Mouse (Mus musculus): Measurements from ENCODE around the gene Olfr178.

Olfr178 gene

GRCm38 (mm10) chr16:58891963-58892362, at the start of gene Olfr178:
Olfr178 (minus strand) TSS chr16:58892063.
- POLR2A ChIA-PET, result no interaction called here
- CTCF ChIA-PET, result no interaction called here

- CTCF ChIA-PET, result no interaction called here
- POLR2A ChIA-PET, result no interaction called here
Observed at GRCm38 (mm10) chr16:58929292-58929691, 37.4 kb upstream of the Olfr178 start, which contains the start of gene Olfr180. Olfr180 (minus strand) TSS chr16:58929392.

GRCm38 (mm10) chr16:58928655-58929054, 36.8 kb upstream of the Olfr178 start, which contains the start of gene Olfr181:
Olfr181 (minus strand) TSS chr16:58928755.
- POLR2A ChIA-PET, result no interaction called here
- CTCF ChIA-PET, result no interaction called here

GRCm38 (mm10) chr16:58884416-58884815, 7.4 kb downstream of the Olfr178 start:
- ChIA-PET CTCF (interaction anchor here in 1 of 4 experiments (0.6 kb wide), 1 partner anchor 965 kb away, joined by 3 read pairs; no protein-coding TSS in a partner anchor), POLR2A (no interaction called here)

GRCm38 (mm10) chr16:58874668-58875067, 17.2 kb downstream of the Olfr178 start, which contains the start of gene Olfr177:
Olfr177 (minus strand) TSS chr16:58874768.
- ChIA-PET CTCF (no interaction called here), POLR2A (no interaction called here)

GRCm38 (mm10) chr16:58861479-58861878, 30.4 kb downstream of the Olfr178 start:
- ChIA-PET POLR2A (no interaction called here), CTCF (no interaction called here)

- POLR2A ChIA-PET, result no interaction called here
- CTCF ChIA-PET, result no interaction called here
Observed at GRCm38 (mm10) chr16:58860032-58860737, 31.7 kb downstream of the Olfr178 start.
